Mouse (Mus musculus) heart, embryonic 10.5 days (tissue): ENCODE measurements around the gene Ier3. TPM values are rescaled to one million over a fixed set of nuclear protein-coding genes. Genes with fewer than 3 reads are reported as not detected.
"Not testable (repeated sequence)": the region's sequence is repeated elsewhere in the genome, so short reads cannot be mapped to it uniquely, and the experiment has no call there.

Experiments
- DNase-seq: peaks from one replicate; pipeline ENCODE4 v3.0.0-alpha.2; 2017; ENCODE audit warnings: low spot score
- H3K27ac ChIP-seq: fragments of 300-500 bp; sonication (generic); 2 replicates; pipeline ENCODE4 v1.5.1; 2016; ENCODE audit warnings: mild to moderate bottlenecking
- H3K27me3 ChIP-seq: fragments of 300-500 bp; sonication (generic); 2 replicates; pipeline ENCODE4 v1.6.1; 2016; ENCODE audit warnings: mild to moderate bottlenecking; ENCODE audit not compliant: poor library complexity, insufficient read depth, severe bottlenecking
- H3K36me3 ChIP-seq: fragments of 300-500 bp; sonication (generic); 2 replicates; pipeline ENCODE4 v1.6.1; 2016; ENCODE audit warnings: mild to moderate bottlenecking, moderate library complexity
- H3K4me1 ChIP-seq: fragments of 300-500 bp; sonication (generic); 2 replicates; pipeline ENCODE4 v1.6.1; 2016; ENCODE audit warnings: mild to moderate bottlenecking
- H3K4me3 ChIP-seq: fragments of 300-500 bp; sonication (generic); 2 replicates; pipeline ENCODE4 v1.5.1; 2016; ENCODE audit warnings: mild to moderate bottlenecking, moderate library complexity
- H3K9me3 ChIP-seq: fragments of 300-500 bp; sonication (generic); 2 replicates; pipeline ENCODE4 v1.6.1; 2016; ENCODE audit warnings: mild to moderate bottlenecking, moderate library complexity
- WGBS: fragments of 180-500 bp; shearing (Covaris S2); methylation state at CpG from one replicate; pipeline ENCODE4 v1.1.7; 2016; 5-methylcytosine and 5-hydroxymethylcytosine counted together
- polyA plus RNA-seq: library from polyadenylated mRNA; unstranded; fragments of >200 nt; fragmentation: Nextera tagmentation; extraction: Ambion mirVana; gene quantifications from 2 replicates; pipeline ENCODE4 v1.2.1, GENCODE M21; 2016

Ier3 gene
- polyA plus RNA-seq, 1 experiment from 2014 or later, result 13.2 TPM

DNA sequence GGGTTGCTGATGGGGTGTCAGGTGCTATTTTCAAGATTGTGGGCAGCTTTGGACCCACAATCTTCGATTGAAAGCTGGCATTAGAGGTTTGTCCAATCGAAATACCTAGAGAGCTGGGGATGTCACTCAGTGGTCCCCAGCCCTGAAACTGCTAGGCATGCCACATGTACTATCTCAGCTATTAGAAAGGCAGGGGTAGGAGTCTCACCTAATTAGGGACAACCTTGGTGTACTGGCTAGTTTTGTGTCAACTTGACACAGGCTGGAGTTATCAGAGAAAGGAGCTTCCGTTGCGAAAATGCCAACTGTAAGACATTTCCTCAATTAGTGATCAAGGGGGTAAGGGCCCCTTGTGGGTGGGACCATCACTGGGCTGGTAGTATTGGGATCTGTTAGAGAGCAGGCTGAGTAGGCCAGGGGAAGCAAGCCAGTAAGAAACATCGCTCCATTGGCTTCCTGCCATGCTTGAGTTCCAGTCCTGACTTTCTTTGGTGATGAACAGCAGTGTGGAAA lies 11.8 kb downstream of the Ier3 start:
- WGBS, result 19% methylated on average over 5 of the region's 5 CpGs
- Histone ChIP-seq H3K27me3 (no peaks in the 10 kb centered on the region), H3K4me1 (peaks cover 28% of the 10 kb centered on the region), H3K27ac (no peak overlapping the region), H3K9me3 (no peaks in the 10 kb centered on the region), H3K4me3 (no peak overlapping the region), H3K36me3 (peaks cover 68% of the 10 kb centered on the region)
- no peak for DNase-seq

GRCm38 (mm10) chr17:35833894-35834293 lies 12.4 kb downstream of the Ier3 start:
- H3K27me3 ChIP-seq, result no peaks in the 10 kb centered on the region
- no peaks in the 10 kb centered on the region for H3K9me3 ChIP-seq
- peaks cover 29% of the 10 kb centered on the region for H3K4me1 ChIP-seq
- 53% methylated on average over 5 of the region's 5 CpGs for WGBS
- H3K36me3 ChIP-seq, result peaks cover 64% of the 10 kb centered on the region
- H3K4me3 ChIP-seq, result peak overlapping the region; percentile 18
- H3K27ac ChIP-seq, result no peak overlapping the region
- DNase-seq, result no peak

- peaks cover 31% of the 10 kb centered on the region for H3K4me1 ChIP-seq
- no peak for DNase-seq
- WGBS, result 82% methylated on average over 26 of the region's 26 CpGs
- H3K36me3 ChIP-seq, result peaks cover 62% of the 10 kb centered on the region
- peak overlapping the region; percentile 80 for H3K4me3 ChIP-seq
- H3K27me3 ChIP-seq, result no peaks in the 10 kb centered on the region
- H3K9me3 ChIP-seq, result no peaks in the 10 kb centered on the region
- no peak overlapping the region for H3K27ac ChIP-seq
Observed at GRCm38 (mm10) chr17:35834696-35835422, 13.4 kb downstream of the Ier3 start.

- Histone ChIP-seq H3K36me3 (peaks cover 56% of the 10 kb centered on the region), H3K4me3 (peak overlapping the region; percentile 80), H3K27ac (no peak overlapping the region), H3K9me3 (no peaks in the 10 kb centered on the region), H3K27me3 (no peaks in the 10 kb centered on the region), H3K4me1 (peaks cover 24% of the 10 kb centered on the region)
- WGBS, result 84% methylated on average over 26 of the region's 26 CpGs
- no peak for DNase-seq
Observed at GRCm38 (mm10) chr17:35835424-35836140, 14.1 kb downstream of the Ier3 start.

GRCm38 (mm10) chr17:35836178-35836965 lies 14.9 kb downstream of the Ier3 start:
- Histone ChIP-seq H3K36me3 (peaks cover 49% of the 10 kb centered on the region), H3K27ac (peak overlapping the region; percentile 98), H3K4me1 (peaks cover 22% of the 10 kb centered on the region), H3K4me3 (peak overlapping the region; percentile 80), H3K9me3 (no peaks in the 10 kb centered on the region), H3K27me3 (no peaks in the 10 kb centered on the region)
- WGBS, result 11% methylated on average over 24 of the region's 24 CpGs
- no peak for DNase-seq

DNA sequence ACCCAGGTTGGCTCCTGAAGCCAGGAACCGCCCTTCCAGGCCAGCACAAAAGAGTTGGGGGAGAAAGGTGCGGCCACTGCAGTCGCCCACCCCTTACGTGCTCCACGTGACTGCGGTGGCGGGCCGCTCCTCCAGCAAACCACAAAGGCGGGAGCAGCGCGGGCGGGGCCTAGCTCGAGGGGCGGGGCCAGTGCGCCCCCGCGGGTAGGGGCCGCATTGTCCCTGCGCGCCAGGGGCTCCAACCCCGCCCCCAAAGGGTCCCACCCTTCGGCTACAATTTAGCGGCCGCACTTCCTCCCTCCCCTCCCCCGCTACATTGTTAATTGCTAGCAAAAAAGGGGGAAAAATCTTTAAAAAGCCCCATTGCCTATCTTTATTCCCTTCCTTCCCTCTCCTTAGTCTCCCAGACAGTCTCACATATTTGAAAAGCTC lies 15.5 kb downstream of the Ier3 start:
- H3K27me3 ChIP-seq, result no peaks in the 10 kb centered on the region
- peak overlapping the region; percentile 80 for H3K4me3 ChIP-seq
- peaks cover 24% of the 10 kb centered on the region for H3K4me1 ChIP-seq
- peak overlapping the region; percentile 98 for H3K27ac ChIP-seq
- H3K9me3 ChIP-seq, result no peaks in the 10 kb centered on the region
- peaks cover 43% of the 10 kb centered on the region for H3K36me3 ChIP-seq
- WGBS, result under 1% methylated on average over 25 of the region's 25 CpGs
- peak; percentile 97 for DNase-seq

- peak overlapping the region; percentile 80 for H3K4me3 ChIP-seq
- no peaks in the 10 kb centered on the region for H3K27me3 ChIP-seq
- H3K9me3 ChIP-seq, result no peaks in the 10 kb centered on the region
- no peak for DNase-seq
- WGBS, result 0% methylated on average over 18 of the region's 18 CpGs
- H3K27ac ChIP-seq, result peak overlapping the region; percentile 98
- peaks cover 43% of the 10 kb centered on the region for H3K36me3 ChIP-seq
- H3K4me1 ChIP-seq, result peaks cover 28% of the 10 kb centered on the region
Observed at GRCm38 (mm10) chr17:35837487-35837886, 16.0 kb downstream of the Ier3 start.

- 1% methylated on average over 29 of the region's 29 CpGs for WGBS
- H3K36me3 ChIP-seq, result peaks cover 38% of the 10 kb centered on the region
- H3K4me1 ChIP-seq, result peaks cover 31% of the 10 kb centered on the region
- H3K9me3 ChIP-seq, result no peaks in the 10 kb centered on the region
- DNase-seq, result peak; percentile 99
- peak within 1 kb of the TSS; percentile 98 for H3K27ac ChIP-seq
- no peaks in the 10 kb centered on the region for H3K27me3 ChIP-seq
- H3K4me3 ChIP-seq, result peak within 1 kb of the TSS; percentile 80
Observed at GRCm38 (mm10) chr17:35838122-35838544, 16.6 kb downstream of the Ier3 start, which contains the start of gene Tubb5. Tubb5 (minus strand) TSS chr17:35838306.

DNA sequence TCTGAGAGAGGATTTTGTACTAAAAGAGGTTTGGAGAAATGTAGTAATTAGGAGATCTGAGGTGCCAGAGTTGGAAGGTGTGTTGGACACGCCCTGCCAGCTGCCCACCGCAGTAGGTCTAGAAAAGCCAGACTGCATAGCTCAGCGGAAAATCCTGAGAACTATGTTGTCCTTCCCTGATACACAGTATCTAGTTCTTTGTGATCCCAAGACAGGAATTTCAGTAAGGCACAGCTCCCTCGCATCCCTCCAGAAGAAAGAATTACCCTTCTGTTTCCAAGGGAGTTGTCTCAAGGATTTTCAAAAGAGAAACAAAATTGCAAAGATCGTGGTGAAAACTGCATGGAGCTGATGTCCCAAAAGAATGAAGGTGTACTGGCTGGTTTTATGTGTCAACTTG lies 17.1 kb downstream of the Ier3 start:
- no peaks in the 10 kb centered on the region for H3K9me3 ChIP-seq
- peaks cover 31% of the 10 kb centered on the region for H3K4me1 ChIP-seq
- peaks cover 33% of the 10 kb centered on the region for H3K36me3 ChIP-seq
- H3K4me3 ChIP-seq, result peak overlapping the region; percentile 80
- WGBS, result under 1% methylated on average over 5 of the region's 5 CpGs
- H3K27me3 ChIP-seq, result no peaks in the 10 kb centered on the region
- peak overlapping the region; percentile 98 for H3K27ac ChIP-seq
- no peak for DNase-seq

DNA sequence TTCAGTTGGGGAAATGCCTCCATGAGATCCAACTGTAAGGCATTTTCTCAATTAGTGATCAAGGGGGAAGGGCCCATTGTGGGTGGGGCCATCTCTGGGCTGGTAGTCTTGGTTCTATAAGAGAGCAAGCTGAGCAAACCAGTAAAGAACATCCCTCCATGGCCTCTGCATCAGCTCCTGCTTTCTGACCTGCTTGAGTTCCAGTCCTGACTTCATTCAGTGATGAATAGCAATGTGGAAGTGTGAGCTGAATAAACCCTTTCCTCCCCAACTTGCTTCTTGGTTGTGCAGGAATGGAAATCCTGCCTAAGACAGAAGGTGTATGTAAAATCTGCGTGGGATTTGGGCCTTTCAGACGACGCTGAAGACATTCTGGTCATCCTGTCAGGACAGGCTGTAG lies 17.5 kb downstream of the Ier3 start:
- Histone ChIP-seq H3K4me1 (peaks cover 31% of the 10 kb centered on the region), H3K4me3 (peak overlapping the region; percentile 80), H3K36me3 (peaks cover 29% of the 10 kb centered on the region), H3K27ac (peak overlapping the region; percentile 98)
- not testable (repeated sequence) for H3K9me3 ChIP-seq, H3K27me3 ChIP-seq, DNase-seq
- 59% methylated on average over 3 of the region's 3 CpGs for WGBS

- DNase-seq, result no peak
- H3K9me3 ChIP-seq, result no peaks in the 10 kb centered on the region
- 53% methylated on average over 14 of the region's 14 CpGs for WGBS
- H3K27ac ChIP-seq, result peak overlapping the region; percentile 94
- H3K27me3 ChIP-seq, result no peaks in the 10 kb centered on the region
- peaks cover 21% of the 10 kb centered on the region for H3K4me1 ChIP-seq
- H3K4me3 ChIP-seq, result peak overlapping the region; percentile 77
- peaks cover 24% of the 10 kb centered on the region for H3K36me3 ChIP-seq
Observed at GRCm38 (mm10) chr17:35840561-35840960, 19.1 kb downstream of the Ier3 start.

- Histone ChIP-seq H3K4me1 (peaks cover 15% of the 10 kb centered on the region), H3K27ac (peak within 1 kb of the TSS; percentile 94), H3K4me3 (peak within 1 kb of the TSS; percentile 77), H3K36me3 (peaks cover 24% of the 10 kb centered on the region), H3K9me3 (no peaks in the 10 kb centered on the region), H3K27me3 (no peaks in the 10 kb centered on the region)
- DNase-seq, result peak; percentile 100
- under 1% methylated on average over 59 of the region's 59 CpGs for WGBS
Observed at GRCm38 (mm10) chr17:35841076-35841950, 19.8 kb downstream of the Ier3 start, which contains the start of gene Mdc1. Mdc1 (plus strand) TSS chr17:35841515.
